ENCODE assay signal across 7 mouse cellular contexts in genomic region chr6:31885196-31885595, GRCm38 (mm10).
DNase-seq lines count a peak whose midpoint lies in the region; ATAC-seq lines count a peak whose summit lies in the region.
"Not testable (repeated sequence)": the region's sequence is repeated elsewhere in the genome, so short reads cannot be mapped to it uniquely, and the experiment has no call there.

No protein-coding gene starts in this region.

- not testable (repeated sequence) for H3K36me3 ChIP-seq in embryonic facial prominence, embryonic 11.5 days (replicated peaks; ENCODE audit: control insufficient read depth, insufficient read depth, low read depth, low read length); limb, embryonic 11.5 days (ENCODE audit: control insufficient read depth, insufficient read depth, low read length); midbrain, embryonic 14.5 days (ENCODE audit: control insufficient read depth, insufficient read depth, low read length)

- ATAC-seq in embryonic facial prominence, embryonic 11.5 days (replicated peaks; ENCODE audit: insufficient number of reproducible peaks, low FRiP score, low TSS enrichment, low read depth); limb, embryonic 11.5 days (ENCODE audit: insufficient number of reproducible peaks, low FRiP score, low TSS enrichment, low read depth); midbrain, embryonic 14.5 days (ENCODE audit: low FRiP score, low TSS enrichment): not testable (repeated sequence)

- H3K4me1 ChIP-seq in embryonic facial prominence, embryonic 11.5 days (ENCODE audit: control insufficient read depth, insufficient read depth, low read length); limb, embryonic 11.5 days (ENCODE audit: control insufficient read depth, insufficient read depth, low read length); midbrain, embryonic 14.5 days (ENCODE audit: control insufficient read depth, insufficient read depth, low read length): not testable (repeated sequence)

- peak; percentile 8 for DNase-seq in Muller cell, postnatal 12 days (ENCODE audit: inconsistent ontology term)
- peak; percentile 12 for DNase-seq in adrenal gland, postnatal 14 days
- DNase-seq in embryo, embryonic 10.5 days (ENCODE audit: low spot score) = peak; percentile 72
- DNase-seq in embryonic facial prominence, embryonic 11.5 days (ENCODE audit: low spot score) = peak; percentile 66
- DNase-seq in hindlimb bud, embryonic 11.5 days (ENCODE audit: extremely low spot score, low read depth, low spot score) = peak; percentile 14
- DNase-seq in limb, embryonic 11.5 days (ENCODE audit: low spot score) = peak; percentile 70
- DNase-seq in midbrain, embryonic 14.5 days = peak; percentile 20

- H3K9me3 ChIP-seq in embryonic facial prominence, embryonic 11.5 days (replicated peaks; ENCODE audit: control insufficient read depth, low read length); limb, embryonic 11.5 days (ENCODE audit: control insufficient read depth, low read length); midbrain, embryonic 14.5 days (ENCODE audit: control insufficient read depth, low read length): not testable (repeated sequence)

- not testable (repeated sequence) for H3K27ac ChIP-seq in embryonic facial prominence, embryonic 11.5 days (replicated peaks; ENCODE audit: low read depth, low read length); limb, embryonic 11.5 days (replicated peaks; ENCODE audit: low read depth, low read length); midbrain, embryonic 14.5 days (replicated peaks; ENCODE audit: low read depth, low read length)

- H3K4me2 ChIP-seq in embryonic facial prominence, embryonic 11.5 days (ENCODE audit: low read depth, low read length); limb, embryonic 11.5 days (ENCODE audit: low read depth, severe bottlenecking); midbrain, embryonic 14.5 days (ENCODE audit: low read length): not testable (repeated sequence)

- WGBS in embryonic facial prominence, embryonic 11.5 days = 6% methylated on average over 1 of the region's 1 CpGs
- WGBS in limb, embryonic 11.5 days = 20% methylated on average over 1 of the region's 1 CpGs
- WGBS in midbrain, embryonic 14.5 days = 7% methylated on average over 1 of the region's 1 CpGs

- H3K4me3 ChIP-seq in embryonic facial prominence, embryonic 11.5 days (ENCODE audit: low read depth, low read length); limb, embryonic 11.5 days (ENCODE audit: low read depth, low read length); midbrain, embryonic 14.5 days (replicated peaks; ENCODE audit: low read depth, low read length): not testable (repeated sequence)

- H3K9ac ChIP-seq in embryonic facial prominence, embryonic 11.5 days (replicated peaks; ENCODE audit: low read length); limb, embryonic 11.5 days (ENCODE audit: low read length); midbrain, embryonic 14.5 days (replicated peaks; ENCODE audit: low read length): not testable (repeated sequence)

- not testable (repeated sequence) for H3K27me3 ChIP-seq in embryonic facial prominence, embryonic 11.5 days (ENCODE audit: control insufficient read depth, insufficient read depth, low read length); limb, embryonic 11.5 days (ENCODE audit: control insufficient read depth, insufficient read depth, low read length); midbrain, embryonic 14.5 days (ENCODE audit: control insufficient read depth, insufficient read depth, low read length)

Comparison
In these comparisons a context has a peak if more than half of its experiments do, and no peak if none do; other contexts are left out.
1. DNase-seq: peak in every context shown above with its lines; median percentile 72 in embryo, embryonic 10.5 days; 70 in limb, embryonic 11.5 days; 66 in embryonic facial prominence, embryonic 11.5 days; 20 in midbrain, embryonic 14.5 days; 14 in hindlimb bud, embryonic 11.5 days; 12 in adrenal gland, postnatal 14 days; 8 in Muller cell, postnatal 12 days.